Mouse (Mus musculus): ENCODE data around the gene Hoxc5.

DNA sequence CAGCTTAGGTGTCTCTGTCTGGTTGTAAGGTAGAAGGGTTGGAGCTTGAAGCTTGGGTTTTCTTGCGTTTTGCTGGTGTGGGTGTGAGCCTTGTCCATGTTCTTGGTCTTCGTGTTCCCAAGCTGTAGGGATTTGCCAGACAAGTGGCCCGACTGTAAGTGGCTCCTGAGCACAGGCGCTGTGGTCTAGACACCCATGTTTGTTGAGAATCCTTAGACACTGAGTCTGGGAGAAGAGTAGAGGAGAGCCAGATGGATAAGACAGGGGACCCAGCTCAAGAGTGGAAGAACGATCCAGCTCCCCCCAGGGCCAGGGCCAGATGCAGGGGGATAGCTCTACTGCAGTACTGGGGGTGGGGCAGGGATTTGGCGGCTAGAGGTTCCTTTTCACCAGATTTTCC, 5.5 kb downstream of the Hoxc5 start:
- no peak for TF ChIP-seq CTCF (IDR thresholded peaks at IDR 0.05; ENCODE audit: control insufficient read depth, insufficient read depth, insufficient read length)
- TF ChIP-seq MAX (IDR thresholded peaks at IDR 0.05): no peak
- no peak for TF ChIP-seq MYOD1 (IDR thresholded peaks at IDR 0.05; ENCODE audit: control insufficient read depth, insufficient read length, low read depth)

All from C2C12 (cell line).